Comparison of ENCODE assay signal across 9 mouse cellular contexts in the genomic region with DNA sequence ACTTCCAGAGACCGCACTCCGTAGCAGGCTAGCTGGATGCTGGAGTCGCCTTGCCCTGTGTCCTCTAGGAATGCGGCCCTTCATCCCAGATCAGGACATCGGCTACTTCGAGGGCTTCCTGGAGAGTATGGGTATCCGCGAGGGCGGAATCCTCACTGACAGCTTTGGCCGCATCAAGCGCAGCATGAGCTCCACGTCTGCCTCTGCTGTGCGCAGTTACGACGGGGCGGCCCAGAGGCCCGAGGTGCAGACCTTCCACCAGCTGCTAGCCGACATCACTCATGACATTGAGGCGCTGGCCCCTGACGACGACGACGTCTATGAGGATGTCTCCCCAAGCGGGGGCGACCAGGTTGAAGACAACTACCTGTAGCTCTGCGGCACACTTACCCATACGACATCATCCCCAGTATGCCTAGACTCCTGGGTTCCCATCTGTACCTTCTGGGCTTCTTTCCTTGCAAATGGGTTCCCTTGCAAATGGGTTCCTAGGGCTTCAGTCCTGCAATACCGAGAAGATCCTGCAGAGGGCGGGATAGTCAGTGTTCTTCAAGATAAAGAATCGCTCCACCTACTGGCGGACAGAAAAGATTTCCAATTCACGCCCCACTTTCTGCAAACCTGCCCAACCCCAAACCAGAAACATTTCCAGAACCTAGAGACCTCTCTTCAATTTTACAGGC. TPM values are rescaled to one million over a fixed set of nuclear protein-coding genes. Genes with fewer than 3 reads are reported as not detected.
DNase-seq lines count a peak whose midpoint lies in the region; ATAC-seq and TF ChIP-seq lines count a peak whose summit lies in the region.
"Had no signal": no experiment of that assay in that cellular context is flagged by ENCODE, and none has a peak within 500 bp of the region (broad histone marks: within the 10 kb centered on the region; RNA-seq: fewer than 3 reads in every experiment).

No protein-coding gene starts in this region.

- no peak overlapping the region for H3K4me2 ChIP-seq in liver, embryonic 14.5 days (ENCODE audit: low read depth)
- H3K4me2 ChIP-seq: limb, embryonic 12.5 days had no signal

- no peaks in the 10 kb centered on the region for H3K36me3 ChIP-seq in G1E (replicated peaks)
- H3K36me3 ChIP-seq in liver, embryonic 14.5 days (replicated peaks; ENCODE audit: control insufficient read depth, insufficient read depth, low read depth), result no peaks in the 10 kb centered on the region
- H3K36me3 ChIP-seq: limb, embryonic 12.5 days had no signal

- TF ChIP-seq EP300 in liver, embryonic 14.5 days (IDR thresholded peaks at IDR 0.05; ENCODE audit: low read depth), result no peak

- no peak overlapping the region for H3K9ac ChIP-seq in liver, embryonic 14.5 days (replicated peaks)
- H3K9ac ChIP-seq: limb, embryonic 12.5 days had no signal

- H3K4me1 ChIP-seq in G1E (ENCODE audit: insufficient read depth, low read depth, low read length), result peaks cover 4% of the 10 kb centered on the region
- H3K4me1 ChIP-seq in liver, embryonic 14.5 days (replicated peaks; ENCODE audit: control insufficient read depth in 2 of 2, insufficient read depth in 2 of 2, low read length in 1 of 2), result peaks cover 0 to 6% of the 10 kb centered on the region in 2 experiments; a peak in 2 of 4 replicates

- H3K4me3 ChIP-seq in G1E (ENCODE audit: low read depth, low read length), result no peak overlapping the region
- no peak overlapping the region for H3K4me3 ChIP-seq in liver, embryonic 14.5 days (ENCODE audit: insufficient read depth in 1 of 2, low read depth in 2 of 2, low read length in 2 of 2)
- H3K4me3 ChIP-seq: limb, embryonic 12.5 days had no signal

- H3K9me3 ChIP-seq in G1E (replicated peaks), result no peaks in the 10 kb centered on the region
- no peaks in the 10 kb centered on the region for H3K9me3 ChIP-seq in liver, embryonic 14.5 days (ENCODE audit: control insufficient read depth, low read length)
- H3K9me3 ChIP-seq: limb, embryonic 12.5 days had no signal

- peak; percentile 87 for DNase-seq in B cell, adult 2 months
- peak; percentile 46 for DNase-seq in G1E (ENCODE audit: low spot score)
- DNase-seq in frontal cortex, postnatal 25 days (ENCODE audit: low spot score in 2 of 2), result peak; percentile 72 to 85
- peak; percentile 88 for DNase-seq in kidney, postnatal 10 days
- DNase-seq in liver, embryonic 14.5 days (ENCODE audit: low read depth in 3 of 3, low spot score in 3 of 3), result peak; percentile 70 to 75 (median 75)
- DNase-seq in right cerebral cortex, adult 18-20 months, result peak; percentile 76
- DNase-seq in urinary bladder, adult 2 months (ENCODE audit: low spot score), result peak; percentile 47

- whole genome bisulfite sequencing in liver, embryonic 14.5 days (ENCODE audit: insufficient replicate concordance), result 40% methylated on average over 32 of the region's 32 CpGs

- ATAC-seq in G1E (ENCODE audit: extremely low read depth, insufficient number of reproducible peaks, low FRiP score, poor library complexity, severe bottlenecking), result 0 out of 2 replicates have a peak, but pooled peaks have one; percentile 34
- peak; percentile 67 for ATAC-seq in cerebellum, adult (ENCODE audit: insufficient number of reproducible peaks, low FRiP score, low TSS enrichment)
- ATAC-seq in liver, embryonic 14.5 days (ENCODE audit: insufficient read depth), result no peak

- TF ChIP-seq CTCF in G1E (IDR thresholded peaks at IDR 0.05; ENCODE audit: low read depth, low read length), result peak; percentile 89
- peak; percentile 93 for TF ChIP-seq CTCF in liver, embryonic 14.5 days (IDR thresholded peaks at IDR 0.05; ENCODE audit: low read depth)

- H3K27ac ChIP-seq in liver, embryonic 14.5 days, result no peak overlapping the region
- H3K27ac ChIP-seq: limb, embryonic 12.5 days had no signal

- H3K27me3 ChIP-seq in G1E (ENCODE audit: insufficient read depth, low read length), result peaks cover 12% of the 10 kb centered on the region
- no peaks in the 10 kb centered on the region for H3K27me3 ChIP-seq in liver, embryonic 14.5 days (ENCODE audit: control insufficient read depth, insufficient read depth, low read length)

RNA-seq across cellular contexts. Expression of a gene that starts 15.2 kb away (rescaled TPM):
- not detected in 2 replicates for total RNA-seq in G1E (2014; fragmentation: Nextera tagmentation)
- total RNA-seq in G1E (2017), result 0.11 TPM in 1 of 2 replicates, not detected in the other
- polyA plus RNA-seq in G1E (2012), result not detected in 2 replicates
- polyA plus RNA-seq in liver, embryonic 14.5 days (2012; rRNA removed), result 2.1 and 2.2 TPM in 2 replicates
- 0.71 and 0.81 TPM in 2 replicates for polyA plus RNA-seq in liver, embryonic 14.5 days (2014; fragmentation: Nextera tagmentation; extraction: Ambion mirVana)
- 12.4 and 15.5 TPM in 2 replicates for polyA plus RNA-seq in urinary bladder, adult 2 months (2012; rRNA removed)

RNA-seq across cellular contexts. Expression of a gene that starts 27.3 kb away (rescaled TPM):
- total RNA-seq in G1E (2014; fragmentation: Nextera tagmentation) (not detected in 2 replicates), G1E (2017) (0.05 TPM in 1 of 2 replicates, not detected in the other)
- not detected in 2 replicates for polyA plus RNA-seq in G1E (2012)
- polyA plus RNA-seq in liver, embryonic 14.5 days (2012; rRNA removed), result 5.9 and 6.0 TPM in 2 replicates
- 6.9 and 7.8 TPM in 2 replicates for polyA plus RNA-seq in liver, embryonic 14.5 days (2014; fragmentation: Nextera tagmentation; extraction: Ambion mirVana)
- 4.0 and 4.3 TPM in 2 replicates for polyA plus RNA-seq in urinary bladder, adult 2 months (2012; rRNA removed)

RNA-seq across cellular contexts. Expression of a gene that starts 49.3 kb away (rescaled TPM):
- not detected in 2 replicates for total RNA-seq in G1E (2014; fragmentation: Nextera tagmentation)
- 0.05 and 0.06 TPM in 2 replicates for total RNA-seq in G1E (2017)
- polyA plus RNA-seq in G1E (2012), result not detected in 2 replicates
- polyA plus RNA-seq in liver, embryonic 14.5 days (2012; rRNA removed), result not detected in 2 replicates
- not detected in 2 replicates for polyA plus RNA-seq in liver, embryonic 14.5 days (2014; fragmentation: Nextera tagmentation; extraction: Ambion mirVana)
- polyA plus RNA-seq in urinary bladder, adult 2 months (2012; rRNA removed), result 0.03 and 0.04 TPM in 2 replicates
- polyA plus RNA-seq: limb, embryonic 12.5 days had no signal
